Mouse (Mus musculus): ENCODE measurements around the gene Lcn3.
"Not testable (repeated sequence)": the region's sequence is repeated elsewhere in the genome, so short reads cannot be mapped to it uniquely, and the experiment has no call there.

The Lcn3 gene

GRCm38 (mm10) chr2:25765269-25765668 is at the start of gene Lcn3:
Gene Lcn3 (plus strand): TSS chr2:25765569.
- Histone ChIP-seq H3K9me3 (ENCODE audit: low read length) (no peaks in the 10 kb centered on the region), H3K4me3 (replicated peaks; ENCODE audit: low read length) (no peak within 1 kb of the TSS), H3K4me1 (replicated peaks; ENCODE audit: low read depth, low read length) (no peaks in the 10 kb centered on the region), H3K27me3 (ENCODE audit: insufficient read depth, low read length) (no peaks in the 10 kb centered on the region; the same call in 1 of the 2 replicates), H3K36me3 (ENCODE audit: insufficient read depth, low read length) (no peaks in the 10 kb centered on the region)
- TF ChIP-seq POU5F1 (IDR thresholded peaks at IDR 0.05; ENCODE audit: borderline replicate concordance, low read length): no peak
- no peak for TF ChIP-seq CTCF (conservative IDR thresholded peaks at IDR 0.05; ENCODE audit: low read length)
- TF ChIP-seq NANOG (IDR thresholded peaks at IDR 0.05; ENCODE audit: borderline replicate concordance, low read length): no peak

DNA sequence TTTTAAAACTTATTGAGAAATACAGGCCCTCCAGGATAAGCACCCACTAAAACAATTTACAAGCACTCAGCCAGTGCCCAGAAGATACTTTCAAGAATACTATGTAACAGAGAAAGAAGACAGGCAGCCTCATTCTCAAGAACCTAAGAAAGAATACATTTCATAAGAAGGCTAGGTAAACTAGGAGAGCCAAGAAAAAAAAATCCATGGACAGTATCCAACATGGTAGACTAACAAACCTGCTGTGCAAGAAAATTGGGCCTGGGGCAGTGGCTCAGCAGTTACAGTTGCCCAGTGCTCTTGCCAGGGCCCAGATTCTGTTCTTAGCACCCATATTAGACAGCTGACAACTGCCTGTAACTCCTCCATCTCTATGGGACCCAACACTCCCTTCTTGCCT is 48.1 kb upstream of the Lcn3 start:
- no peaks in the 10 kb centered on the region for H3K9me3 ChIP-seq (ENCODE audit: low read length)

DNA sequence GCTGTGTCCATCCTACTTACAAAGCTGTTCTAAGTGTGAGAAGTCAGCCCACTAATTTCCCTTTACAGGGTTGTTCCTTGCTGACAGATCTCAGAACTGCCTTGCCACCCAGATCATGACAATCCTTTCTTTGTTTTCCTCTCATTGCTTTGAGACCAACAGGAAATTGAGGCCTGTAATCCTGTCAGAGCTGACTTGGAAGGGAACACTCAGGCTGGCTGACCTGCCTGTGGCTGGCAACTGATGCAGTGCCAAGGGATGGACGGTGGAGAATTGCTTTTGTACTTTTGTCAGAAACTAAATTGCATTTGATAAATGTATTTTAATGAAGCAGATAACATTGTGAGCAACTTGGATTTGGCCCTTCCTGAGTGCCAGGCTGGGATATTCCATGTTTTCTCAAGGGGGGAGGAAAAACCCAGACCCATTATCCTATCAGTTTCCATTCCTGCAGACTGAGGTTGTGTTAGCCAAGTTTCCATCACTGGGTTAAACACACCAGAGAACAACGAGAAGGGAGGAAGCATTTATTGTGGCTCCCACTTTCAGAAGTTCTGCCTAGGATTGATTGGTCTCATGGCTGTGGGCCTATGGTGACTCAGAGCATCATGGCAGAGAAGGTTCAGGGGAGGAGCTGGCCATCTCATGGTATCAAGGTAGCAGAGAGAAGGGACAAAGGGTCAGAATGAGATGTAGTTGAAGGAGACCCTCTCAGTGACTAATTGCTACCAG is 32.0 kb upstream of the Lcn3 start:
- Histone ChIP-seq H3K36me3 (ENCODE audit: insufficient read depth, low read length) (no peaks in the 10 kb centered on the region), H3K4me1 (replicated peaks; ENCODE audit: low read depth, low read length) (no peaks in the 10 kb centered on the region), H3K27me3 (ENCODE audit: insufficient read depth, low read length) (no peaks in the 10 kb centered on the region), H3K4me3 (replicated peaks; ENCODE audit: low read length) (no peak overlapping the region), H3K9me3 (ENCODE audit: low read length) (peaks cover 8% of the 10 kb centered on the region)
- TF ChIP-seq NANOG (IDR thresholded peaks at IDR 0.05; ENCODE audit: borderline replicate concordance, low read length) (no peak), POU5F1 (IDR thresholded peaks at IDR 0.05; ENCODE audit: borderline replicate concordance, low read length) (no peak), CTCF (conservative IDR thresholded peaks at IDR 0.05; ENCODE audit: low read length) (no peak)

More for the DNA sequence above, 48.1 kb upstream of the Lcn3 start:
- TF ChIP-seq CTCF (conservative IDR thresholded peaks at IDR 0.05; ENCODE audit: low read length) (no peak), NANOG (IDR thresholded peaks at IDR 0.05; ENCODE audit: borderline replicate concordance, low read length) (no peak), POU5F1 (IDR thresholded peaks at IDR 0.05; ENCODE audit: borderline replicate concordance, low read length) (no peak)
- Histone ChIP-seq H3K27me3 (ENCODE audit: insufficient read depth, low read length) (no peaks in the 10 kb centered on the region), H3K36me3 (ENCODE audit: insufficient read depth, low read length) (no peaks in the 10 kb centered on the region), H3K4me1 (replicated peaks; ENCODE audit: low read depth, low read length) (peaks cover 3% of the 10 kb centered on the region; the same call in 1 of the 2 replicates), H3K4me3 (replicated peaks; ENCODE audit: low read length) (no peak overlapping the region)

DNA sequence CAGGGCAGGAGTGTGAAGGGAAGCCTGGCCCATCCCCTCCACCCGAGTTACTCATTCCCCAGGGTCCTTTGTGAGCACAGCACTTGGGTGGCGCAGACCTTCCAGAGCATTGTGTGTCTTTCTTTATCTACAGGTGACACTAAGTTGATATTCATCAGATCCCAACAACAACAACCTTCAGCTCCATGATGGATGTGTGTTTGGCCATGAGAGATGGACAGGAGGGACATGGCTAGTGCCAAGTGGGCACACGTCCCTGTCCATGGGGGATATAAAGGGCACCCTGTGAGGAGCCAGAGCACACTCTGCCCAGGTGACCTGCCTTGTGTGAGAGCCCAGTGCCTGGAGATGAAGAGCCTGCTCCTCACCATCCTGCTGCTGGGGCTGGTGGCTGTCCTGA is 28.7 kb upstream of the Lcn3 start, which contains the start of gene Obp2b:
Obp2b (plus strand) TSS at position 301 of the 400 bp plus-strand sequence.
- H3K4me1 ChIP-seq (replicated peaks; ENCODE audit: low read depth, low read length); H3K36me3 ChIP-seq (ENCODE audit: insufficient read depth, low read length); H3K9me3 ChIP-seq (ENCODE audit: low read length); H3K27me3 ChIP-seq (ENCODE audit: insufficient read depth, low read length); H3K4me3 ChIP-seq (replicated peaks; ENCODE audit: low read length): not testable (repeated sequence)

- Histone ChIP-seq H3K4me1 (replicated peaks; ENCODE audit: low read depth, low read length) (no peaks in the 10 kb centered on the region), H3K4me3 (replicated peaks; ENCODE audit: low read length) (no peak overlapping the region), H3K9me3 (ENCODE audit: low read length) (peaks cover 8% of the 10 kb centered on the region), H3K27me3 (ENCODE audit: insufficient read depth, low read length) (no peaks in the 10 kb centered on the region), H3K36me3 (ENCODE audit: insufficient read depth, low read length) (no peaks in the 10 kb centered on the region)
- TF ChIP-seq POU5F1 (IDR thresholded peaks at IDR 0.05; ENCODE audit: borderline replicate concordance, low read length) (no peak), CTCF (conservative IDR thresholded peaks at IDR 0.05; ENCODE audit: low read length) (no peak), NANOG (IDR thresholded peaks at IDR 0.05; ENCODE audit: borderline replicate concordance, low read length) (no peak)
Measured at GRCm38 (mm10) chr2:25741671-25742070, 23.7 kb upstream of the Lcn3 start.

- Histone ChIP-seq H3K4me3 (replicated peaks; ENCODE audit: low read length) (no peak overlapping the region), H3K9me3 (ENCODE audit: low read length) (no peaks in the 10 kb centered on the region)
- TF ChIP-seq NANOG (IDR thresholded peaks at IDR 0.05; ENCODE audit: borderline replicate concordance, low read length): no peak
Measured at GRCm38 (mm10) chr2:25754201-25754600, 11.2 kb upstream of the Lcn3 start.

GRCm38 (mm10) chr2:25758064-25758625 is 7.2 kb upstream of the Lcn3 start:
- Histone ChIP-seq H3K4me1 (replicated peaks; ENCODE audit: low read depth, low read length) (no peaks in the 10 kb centered on the region), H3K27me3 (ENCODE audit: insufficient read depth, low read length) (no peaks in the 10 kb centered on the region), H3K9me3 (ENCODE audit: low read length) (no peaks in the 10 kb centered on the region)

More at GRCm38 (mm10) chr2:25754201-25754600, 11.2 kb upstream of the Lcn3 start:
- Histone ChIP-seq H3K27me3 (ENCODE audit: insufficient read depth, low read length) (no peaks in the 10 kb centered on the region), H3K4me1 (replicated peaks; ENCODE audit: low read depth, low read length) (no peaks in the 10 kb centered on the region), H3K36me3 (ENCODE audit: insufficient read depth, low read length) (no peaks in the 10 kb centered on the region)

DNA sequence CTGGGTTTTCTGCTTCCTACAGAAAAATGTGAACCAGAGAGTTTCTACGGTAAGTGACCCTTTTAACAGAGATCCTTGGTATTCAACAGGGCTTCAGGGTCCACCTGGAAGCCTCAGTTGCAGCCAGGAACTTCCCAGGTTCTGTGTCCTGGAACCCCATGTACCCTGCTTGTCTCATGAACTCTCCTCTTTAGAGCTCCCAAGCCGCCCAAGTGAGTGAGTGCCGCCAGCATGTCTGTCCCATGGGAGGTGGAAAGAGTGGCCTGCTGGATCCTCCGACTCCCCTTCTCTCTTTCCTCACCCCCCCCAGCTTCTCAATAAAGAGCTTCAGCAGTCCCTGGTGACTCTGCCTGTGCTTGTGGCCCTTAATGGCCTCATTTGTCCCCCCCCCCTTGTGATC is 2.4 kb downstream of the Lcn3 start:
- Histone ChIP-seq H3K36me3 (ENCODE audit: insufficient read depth, low read length) (no peaks in the 10 kb centered on the region), H3K4me3 (replicated peaks; ENCODE audit: low read length) (no peak overlapping the region), H3K27me3 (ENCODE audit: insufficient read depth, low read length) (no peaks in the 10 kb centered on the region; the same call in 1 of the 2 replicates), H3K9me3 (ENCODE audit: low read length) (no peaks in the 10 kb centered on the region), H3K4me1 (replicated peaks; ENCODE audit: low read depth, low read length) (no peaks in the 10 kb centered on the region)
- TF ChIP-seq NANOG (IDR thresholded peaks at IDR 0.05; ENCODE audit: borderline replicate concordance, low read length) (no peak), POU5F1 (IDR thresholded peaks at IDR 0.05; ENCODE audit: borderline replicate concordance, low read length) (no peak), CTCF (conservative IDR thresholded peaks at IDR 0.05; ENCODE audit: low read length) (no peak)

More at GRCm38 (mm10) chr2:25758064-25758625, 7.2 kb upstream of the Lcn3 start:
- no peaks in the 10 kb centered on the region for H3K36me3 ChIP-seq (ENCODE audit: insufficient read depth, low read length)
- TF ChIP-seq CTCF (conservative IDR thresholded peaks at IDR 0.05; ENCODE audit: low read length): no peak
- TF ChIP-seq NANOG (IDR thresholded peaks at IDR 0.05; ENCODE audit: borderline replicate concordance, low read length): no peak
- TF ChIP-seq POU5F1 (IDR thresholded peaks at IDR 0.05; ENCODE audit: borderline replicate concordance, low read length): no peak
- no peak overlapping the region for H3K4me3 ChIP-seq (replicated peaks; ENCODE audit: low read length)

GRCm38 (mm10) chr2:25773507-25773906 is 8.1 kb downstream of the Lcn3 start:
- no peaks in the 10 kb centered on the region for H3K9me3 ChIP-seq (ENCODE audit: low read length)
- H3K27me3 ChIP-seq (ENCODE audit: insufficient read depth, low read length): no peaks in the 10 kb centered on the region; the same call in 1 of the 2 replicates
- no peak for TF ChIP-seq NANOG (IDR thresholded peaks at IDR 0.05; ENCODE audit: borderline replicate concordance, low read length)
- no peak for TF ChIP-seq POU5F1 (IDR thresholded peaks at IDR 0.05; ENCODE audit: borderline replicate concordance, low read length)
- TF ChIP-seq CTCF (conservative IDR thresholded peaks at IDR 0.05; ENCODE audit: low read length): no peak
- H3K4me1 ChIP-seq (replicated peaks; ENCODE audit: low read depth, low read length): no peaks in the 10 kb centered on the region
- H3K4me3 ChIP-seq (replicated peaks; ENCODE audit: low read length): no peak overlapping the region
- H3K36me3 ChIP-seq (ENCODE audit: insufficient read depth, low read length): no peaks in the 10 kb centered on the region

All from E14TG2a.4 (cell line).